Mouse (Mus musculus) spleen, embryonic (tissue): ENCODE results near the gene Gm14410.
"Not testable (repeated sequence)": the region's sequence is repeated elsewhere in the genome, so short reads cannot be mapped to it uniquely, and the experiment has no call there.

ENCODE experiments used
- CTCF ChIA-PET: fragments of 350-600 bp; sonication (Branson Sonifier 250); formaldehyde crosslinking; loops from one replicate; lab custom pipeline; 2022; lab: Charles Lee

Gm14410 gene

DNA sequence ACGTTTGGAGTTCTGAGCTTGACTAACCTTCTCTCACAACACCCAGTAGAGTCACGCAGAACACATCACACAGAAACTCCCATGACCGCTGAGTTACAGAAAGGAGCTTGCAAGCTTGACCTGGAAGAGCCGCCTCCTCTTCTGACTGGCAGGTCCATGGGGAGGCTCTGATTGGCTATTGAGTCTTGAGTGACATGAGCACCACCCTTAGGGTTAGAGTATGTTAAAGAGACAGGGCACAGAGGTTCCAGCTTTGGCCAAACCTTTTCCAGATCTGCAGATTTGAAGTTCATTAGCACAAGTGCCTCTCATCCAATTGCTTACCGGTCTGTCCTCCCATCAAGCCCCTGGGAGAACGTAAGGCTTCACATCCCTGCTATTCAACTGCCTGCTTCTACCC is at the start of gene Gm14410:
Gene Gm14410, minus strand, starts transcription at position 81 of the 400 bp plus-strand sequence.
- CTCF ChIA-PET: not testable (repeated sequence)

DNA sequence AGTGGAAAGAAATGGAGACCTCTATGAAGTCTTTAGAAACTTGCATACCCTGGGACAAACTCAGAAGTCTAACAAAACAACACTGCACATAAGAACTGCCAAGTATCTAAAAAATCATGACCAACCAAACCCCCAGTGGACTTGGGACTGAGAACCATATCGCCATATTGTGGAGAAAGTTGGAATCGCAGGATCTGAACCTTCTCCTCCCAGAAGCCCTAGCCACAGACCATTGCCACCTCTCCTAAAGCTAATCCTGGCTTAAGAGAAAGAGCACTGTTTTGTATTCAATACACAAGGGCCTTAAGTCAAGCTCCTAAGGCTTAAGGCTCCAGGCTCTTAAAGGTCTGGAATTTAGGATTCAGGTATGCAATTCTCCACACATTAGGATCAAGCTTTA is 41.2 kb upstream of the Gm14410 start:
- CTCF ChIA-PET: not testable (repeated sequence)

DNA sequence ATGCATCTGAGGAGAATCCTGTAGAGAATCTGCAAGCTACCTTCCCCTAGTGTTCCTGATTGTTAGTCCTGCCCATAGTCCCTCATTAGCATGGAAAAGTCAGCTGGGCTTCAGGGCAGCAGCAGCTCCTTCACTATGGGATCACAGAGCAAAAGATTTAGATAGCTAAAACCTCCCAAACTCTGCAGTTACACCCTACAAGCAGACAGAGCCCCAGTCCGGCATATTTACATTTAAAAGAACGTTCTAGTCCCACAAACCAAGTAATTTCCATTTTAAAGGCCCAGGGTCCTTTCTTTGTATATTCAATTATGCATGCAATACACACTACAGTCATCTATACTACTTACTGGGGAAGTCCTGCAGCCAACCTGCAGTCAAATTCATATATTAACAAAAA is 24.2 kb upstream of the Gm14410 start:
- CTCF ChIA-PET: not testable (repeated sequence)

DNA sequence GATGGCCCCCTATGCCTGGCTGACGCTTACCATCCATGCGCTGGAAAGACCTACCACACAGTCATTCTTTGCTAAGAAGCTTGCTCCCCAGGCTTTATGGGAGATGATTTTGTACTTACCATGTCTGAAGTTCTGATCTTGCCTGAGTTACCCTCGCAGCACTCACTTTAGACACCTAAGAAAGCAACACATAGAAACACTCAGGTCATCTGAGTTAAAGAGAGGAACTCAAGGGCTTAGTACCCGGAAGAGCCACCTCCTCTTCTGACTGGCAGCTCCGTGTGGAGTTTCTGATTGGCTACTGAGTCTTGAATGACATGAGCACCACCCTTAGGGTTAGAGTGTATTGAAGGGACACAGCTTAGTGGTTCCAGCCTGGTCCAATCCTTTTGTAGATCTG is 33.5 kb downstream of the Gm14410 start:
- CTCF ChIA-PET: not testable (repeated sequence)
